Mouse (Mus musculus) CH12.LX (cell line): ENCODE measurements around the gene Mtnr1b. TPM values are rescaled to one million over a fixed set of nuclear protein-coding genes. Genes with fewer than 3 reads are reported as not detected.

Experiments used
- DNase-seq: peaks from one replicate; pipeline ENCODE4 v3.0.0-alpha.2; 2013; ENCODE audit errors: extremely low read depth
- H3K27ac ChIP-seq: 2 replicates; pipeline ENCODE4 v1.5.1; 2012; ENCODE audit warnings: low read depth, mild to moderate bottlenecking, control low read depth, moderate library complexity; ENCODE audit not compliant: insufficient read depth
- H3K27me3 ChIP-seq: replicated peaks from 2 replicates; pipeline ENCODE3; 2012; ENCODE audit warnings: inconsistent platforms
- H3K36me3 ChIP-seq, 2 experiments: replicated peaks in 1 of 2; 2 replicates each; pipeline versions ENCODE3 to v1.6.1; 2012; ENCODE audit warnings: inconsistent platforms in 1 of 2, low read length in 1 of 2, mild to moderate bottlenecking in 1 of 2, mixed read lengths in 1 of 2, moderate library complexity in 1 of 2; ENCODE audit not compliant: control insufficient read depth in 1 of 2, insufficient read depth in 1 of 2
- H3K4me1 ChIP-seq, 2 experiments: 2 replicates each; pipeline ENCODE4 v1.6.1; 2012; ENCODE audit warnings: inconsistent platforms in 1 of 2, moderate library complexity in 1 of 2; ENCODE audit not compliant: insufficient read depth in 2 of 2, control insufficient read depth in 1 of 2
- H3K4me2 ChIP-seq: 2 replicates; pipeline ENCODE4 v1.6.1; 2012; ENCODE audit warnings: low read depth, mild to moderate bottlenecking, control low read depth; ENCODE audit not compliant: poor library complexity, insufficient read depth, severe bottlenecking
- H3K4me3 ChIP-seq, 3 experiments: fragments of 150-350 bp in 1 of 3; sonication (generic) in 1 of 3; replicated peaks in 1 of 3; 2 replicates each; pipeline versions ENCODE3 to v1.5.1; 2011 to 2012; ENCODE audit warnings: low read depth in 2 of 3, low read length in 2 of 3, mild to moderate bottlenecking in 2 of 3, moderate library complexity in 2 of 3, control low read depth in 1 of 3, improper control_type of control experiment in 1 of 3, inconsistent platforms in 1 of 3, mixed read lengths in 1 of 3; ENCODE audit not compliant: poor library complexity in 1 of 3
- H3K79me2 ChIP-seq: replicated peaks from 2 replicates; pipeline ENCODE4 v1.6.1; 2012; ENCODE audit warnings: mild to moderate bottlenecking, moderate library complexity; ENCODE audit not compliant: control insufficient read depth, poor library complexity, insufficient read depth, severe bottlenecking; ENCODE audit errors: extremely low read depth
- H3K9ac ChIP-seq: 2 replicates; pipeline ENCODE4 v1.6.1; 2012; ENCODE audit warnings: low read depth, mild to moderate bottlenecking, control low read depth, moderate library complexity; ENCODE audit not compliant: insufficient read depth
- H3K9me3 ChIP-seq: replicated peaks from 2 replicates; pipeline ENCODE3; 2012; ENCODE audit warnings: low read length, inconsistent platforms, mixed read lengths
- CTCF ChIP-seq, 2 experiments: IDR thresholded peaks in 1 of 2; conservative IDR thresholded peaks in 1 of 2; 2 replicates each; pipeline ENCODE4 v1.5.1; 2011 to 2012; ENCODE audit warnings: low read depth in 2 of 2, low read length in 2 of 2, improper control_type of control experiment in 1 of 2, inconsistent platforms in 1 of 2, mild to moderate bottlenecking in 1 of 2, moderate library complexity in 1 of 2
- E2F4 ChIP-seq: IDR thresholded peaks from 2 replicates; pipeline ENCODE4 v1.6.1; 2011; ENCODE audit warnings: low read depth, low read length, improper control_type of control experiment; ENCODE audit not compliant: insufficient replicate concordance
- JUND ChIP-seq: conservative IDR thresholded peaks from 2 replicates; pipeline ENCODE4 v1.6.1; 2011; ENCODE audit warnings: low read depth, low read length, improper control_type of control experiment
- KAT2A ChIP-seq: IDR thresholded peaks from 2 replicates; pipeline ENCODE4 v1.6.1; 2012; ENCODE audit warnings: low read length, improper control_type of control experiment, inconsistent platforms; ENCODE audit not compliant: insufficient replicate concordance
- MAFK ChIP-seq: IDR thresholded peaks from 2 replicates; pipeline ENCODE4 v1.6.1; 2011; ENCODE audit warnings: low read length, improper control_type of control experiment; ENCODE audit not compliant: insufficient replicate concordance
- MAX ChIP-seq: IDR thresholded peaks from 2 replicates; pipeline ENCODE4 v1.6.1; 2011; ENCODE audit warnings: low read length, improper control_type of control experiment
- MXI1 ChIP-seq: IDR thresholded peaks from 2 replicates; pipeline ENCODE4 v1.6.1; 2011; ENCODE audit warnings: mild to moderate bottlenecking, low read depth, low read length, improper control_type of control experiment
- NELFE ChIP-seq: IDR thresholded peaks from 2 replicates; pipeline ENCODE4 v1.6.1; 2011; ENCODE audit warnings: low read depth, low read length, improper control_type of control experiment
- NRF1 ChIP-seq: IDR thresholded peaks from 2 replicates; pipeline ENCODE4 v1.6.1; 2014; ENCODE audit warnings: low read depth, mild to moderate bottlenecking, inconsistent platforms, low read length, improper control_type of control experiment, moderate library complexity
- POLR2A ChIP-seq: IDR thresholded peaks from 2 replicates; pipeline ENCODE4 v1.6.1; 2011; ENCODE audit warnings: low read depth, mild to moderate bottlenecking, improper control_type of control experiment, low read length
- RAD21 ChIP-seq: IDR thresholded peaks from 2 replicates; pipeline ENCODE4 v1.6.1; 2011; ENCODE audit warnings: low read depth, mild to moderate bottlenecking, low read length, improper control_type of control experiment, moderate library complexity
- RCOR1 ChIP-seq: conservative IDR thresholded peaks from 2 replicates; pipeline ENCODE4 v1.6.1; 2012; ENCODE audit warnings: low read depth, mild to moderate bottlenecking, inconsistent platforms, low read length, improper control_type of control experiment
- SMC3 ChIP-seq: IDR thresholded peaks from 2 replicates; pipeline ENCODE4 v1.6.1; 2011; ENCODE audit warnings: low read depth, low read length, improper control_type of control experiment
- TBP ChIP-seq: conservative IDR thresholded peaks from 2 replicates; pipeline ENCODE4 v1.6.1; 2011; ENCODE audit warnings: low read depth, low read length, improper control_type of control experiment
- TCF12 ChIP-seq: IDR thresholded peaks from 2 replicates; pipeline ENCODE4 v1.6.1; 2014; ENCODE audit warnings: low read depth, mild to moderate bottlenecking, inconsistent platforms, low read length, improper control_type of control experiment
- USF1 ChIP-seq: IDR thresholded peaks from 2 replicates; pipeline ENCODE4 v1.6.1; 2014; ENCODE audit warnings: low read depth, mild to moderate bottlenecking, inconsistent platforms, low read length, improper control_type of control experiment
- ZKSCAN1 ChIP-seq: IDR thresholded peaks from 2 replicates; pipeline ENCODE4 v1.6.1; 2012; ENCODE audit warnings: low read depth, inconsistent platforms, low read length, improper control_type of control experiment, borderline replicate concordance
- ZMIZ1 ChIP-seq: IDR thresholded peaks from 2 replicates; pipeline ENCODE4 v1.6.1; 2012; ENCODE audit warnings: low read depth, mild to moderate bottlenecking, inconsistent platforms, low read length, improper control_type of control experiment
- ZNF384 ChIP-seq: IDR thresholded peaks from 2 replicates; pipeline ENCODE4 v1.6.1; 2012; ENCODE audit warnings: low read depth, low read length, improper control_type of control experiment, inconsistent platforms
- dilution Hi-C: fragments of 300-500 bp; cut with MboI; formaldehyde crosslinking; loops from 2 replicates; pipeline ENCODE4 v1.14.3; 2020; ENCODE audit warnings: low sequenced_read_pairs; ENCODE audit not compliant: extremely low pct_unique_long_range_greater_than_20kb, extremely low pct_ligation_motif_present
- in situ Hi-C: fragments of 300-500 bp; cut with MboI; formaldehyde crosslinking; loops from 3 replicates; pipeline ENCODE4 v1.14.3; 2019; ENCODE audit warnings: low sequenced_read_pairs, low pct_ligation_motif_present, low pct_unique_long_range_greater_than_20kb, mixed read lengths
- polyA plus RNA-seq: library from polyadenylated mRNA; unstranded; fragments of >175 nt; gene quantifications from 2 replicates; pipeline ENCODE4 v1.2.1, GENCODE M21; 2012; ENCODE audit warnings: low read depth; ENCODE audit not compliant: insufficient read length
- total RNA-seq, 2 experiments: library from RNA; depleted of rRNA; stranded (reverse); fragments of 300-350 nt in 1 of 2; fragments of >200 nt in 1 of 2; gene quantifications; 2 replicates each; pipeline ENCODE4 v1.2.3; 2012 to 2014

Mtnr1b gene
- total and polyA plus RNA-seq, 3 experiments, result not detected

- Histone ChIP-seq H3K27me3 (no peaks in the 10 kb centered on the region), H3K4me3 (no peak overlapping the region), H3K9me3 (no peaks in the 10 kb centered on the region), H3K27ac (no peak overlapping the region), H3K79me2 (no peaks in the 10 kb centered on the region), H3K36me3 (no peaks in the 10 kb centered on the region), H3K9ac (no peak overlapping the region), H3K4me1 (no peaks in the 10 kb centered on the region), H3K4me2 (no peak overlapping the region)
- DNase-seq, result no peak
- TF ChIP-seq MAX (no peak), RAD21 (peak; percentile 7), SMC3 (no peak), NELFE (no peak)
- dilution Hi-C loops, result no loop called here
- in situ Hi-C loops, result no loop called here
These were observed 45.1 kb upstream of the Mtnr1b start for GRCm38 (mm10) chr9:15919373-15920005.

GRCm38 (mm10) chr9:15916600-15916999, 42.2 kb upstream of the Mtnr1b start:
- H3K4me2 ChIP-seq, result no peak overlapping the region
- no peak for DNase-seq
- in situ Hi-C loops, result no loop called here
- TF ChIP-seq ZKSCAN1, result no peak
- TF ChIP-seq RCOR1, result no peak
- TF ChIP-seq POLR2A, result no peak
- TF ChIP-seq ZNF384, result no peak
- H3K27ac ChIP-seq, result no peak overlapping the region
- H3K9ac ChIP-seq, result no peak overlapping the region
- no peaks in the 10 kb centered on the region for H3K36me3 ChIP-seq
- H3K9me3 ChIP-seq, result no peaks in the 10 kb centered on the region
- dilution Hi-C loops, result no loop called here
- no peaks in the 10 kb centered on the region for H3K79me2 ChIP-seq
- no peaks in the 10 kb centered on the region for H3K27me3 ChIP-seq
- peaks cover 0 to 6% of the 10 kb centered on the region in 2 experiments; a peak in 1 of 4 replicates for H3K4me1 ChIP-seq
- H3K4me3 ChIP-seq, result no peak overlapping the region

GRCm38 (mm10) chr9:15912735-15913134, 38.4 kb upstream of the Mtnr1b start:
- no peak overlapping the region for H3K9ac ChIP-seq
- no peak for DNase-seq
- peaks cover 0 to 6% of the 10 kb centered on the region in 2 experiments; a peak in 1 of 4 replicates for H3K4me1 ChIP-seq
- dilution Hi-C loops (no loop called here), in situ Hi-C loops (no loop called here)
- H3K9me3 ChIP-seq, result no peaks in the 10 kb centered on the region
- H3K79me2 ChIP-seq, result no peaks in the 10 kb centered on the region
- H3K4me3 ChIP-seq, result no peak overlapping the region
- TF ChIP-seq NRF1 (no peak), TCF12 (no peak), ZMIZ1 (no peak), JUND (no peak), MAFK (no peak), KAT2A (no peak), USF1 (no peak), TBP (no peak), MXI1 (no peak), RCOR1 (no peak), E2F4 (no peak), CTCF (conservative IDR thresholded peaks at IDR 0.05 in 1 of 2, IDR thresholded peaks at IDR 0.05 in 1 of 2; ENCODE audit: low read depth in 2 of 2, low read length in 2 of 2) (no peak)
- H3K27me3 ChIP-seq, result no peaks in the 10 kb centered on the region
- H3K36me3 ChIP-seq, result no peaks in the 10 kb centered on the region
- H3K4me2 ChIP-seq, result no peak overlapping the region
- H3K27ac ChIP-seq, result no peak overlapping the region
